Mouse (Mus musculus): ENCODE measurements around the gene Hoxa6. TPM values are rescaled to one million over a fixed set of nuclear protein-coding genes. Genes with fewer than 3 reads are reported as not detected.

Gene Hoxa6
- polyA plus RNA-seq, 1 experiment, result 1.7 TPM

DNA sequence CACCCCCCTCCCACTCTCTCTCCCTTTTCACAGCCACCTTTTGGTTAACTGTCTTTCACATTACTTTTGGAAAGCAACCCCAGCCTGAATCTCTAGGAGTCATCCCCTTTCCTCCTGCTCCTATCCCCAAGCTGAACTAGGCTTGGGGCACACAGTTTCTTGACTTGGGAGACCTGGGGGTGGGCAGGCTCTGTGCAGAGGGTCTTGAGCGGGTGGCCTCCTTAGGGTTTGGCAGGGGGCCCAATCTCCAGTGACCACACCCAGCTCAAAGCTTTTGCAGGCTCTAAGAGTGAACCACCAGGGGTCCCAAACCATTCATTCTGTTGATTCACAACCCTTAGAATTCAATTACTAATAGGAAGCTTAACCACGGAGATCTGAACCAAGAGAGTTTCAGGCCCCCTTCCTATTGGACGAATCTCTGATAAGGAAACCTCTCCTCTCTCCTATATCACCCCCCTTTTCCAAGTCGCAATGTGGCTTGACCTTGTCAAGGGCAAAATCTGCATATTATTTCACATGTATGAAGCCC, 34.3 kb upstream of the Hoxa6 start:
- TF ChIP-seq POLR2A (IDR thresholded peaks at IDR 0.05; ENCODE audit: borderline replicate concordance, extremely low read depth, low read depth, low read length) (no peak), CTCF (IDR thresholded peaks at IDR 0.05; ENCODE audit: insufficient read depth, low read length) (no peak)
- 11% methylated on average over 4 of the region's 4 CpGs for WGBS
- no peak for DNase-seq

GRCm38 (mm10) chr6:52241001-52241621, 32.6 kb upstream of the Hoxa6 start:
- no peak for TF ChIP-seq POLR2A (IDR thresholded peaks at IDR 0.05; ENCODE audit: borderline replicate concordance, extremely low read depth, low read depth, low read length)
- TF ChIP-seq CTCF (IDR thresholded peaks at IDR 0.05; ENCODE audit: insufficient read depth, low read length), result no peak
- Histone ChIP-seq H3K4me1 (ENCODE audit: control insufficient read depth, insufficient read depth, low read length) (no peaks in the 10 kb centered on the region; the same call in 1 of the 2 replicates), H3K4me3 (replicated peaks; ENCODE audit: extremely low read depth, low read depth, low read length) (no peak overlapping the region)
- DNase-seq, result no peak
- 11% methylated on average over 9 of the region's 9 CpGs for WGBS

More for the DNA sequence above, 34.3 kb upstream of the Hoxa6 start:
- no peak overlapping the region for H3K4me3 ChIP-seq (replicated peaks; ENCODE audit: extremely low read depth, low read depth, low read length)
- H3K4me1 ChIP-seq (ENCODE audit: control insufficient read depth, insufficient read depth, low read length), result peaks cover 2% of the 10 kb centered on the region

- peak; percentile 61 for TF ChIP-seq CTCF (IDR thresholded peaks at IDR 0.05; ENCODE audit: insufficient read depth, low read length)
- no peak for TF ChIP-seq POLR2A (IDR thresholded peaks at IDR 0.05; ENCODE audit: borderline replicate concordance, extremely low read depth, low read depth, low read length)
- DNase-seq, result no peak
- Histone ChIP-seq H3K4me3 (replicated peaks; ENCODE audit: extremely low read depth, low read depth, low read length) (no peak within 1 kb of the TSS), H3K4me1 (ENCODE audit: control insufficient read depth, insufficient read depth, low read length) (no peaks in the 10 kb centered on the region)
- WGBS, result 6% methylated on average over 35 of the region's 35 CpGs
Observed at GRCm38 (mm10) chr6:52240389-52241000, 32.0 kb upstream of the Hoxa6 start, which contains the start of gene Hoxa10. Gene Hoxa10, minus strand, starts transcription at chr6:52240854.

DNA sequence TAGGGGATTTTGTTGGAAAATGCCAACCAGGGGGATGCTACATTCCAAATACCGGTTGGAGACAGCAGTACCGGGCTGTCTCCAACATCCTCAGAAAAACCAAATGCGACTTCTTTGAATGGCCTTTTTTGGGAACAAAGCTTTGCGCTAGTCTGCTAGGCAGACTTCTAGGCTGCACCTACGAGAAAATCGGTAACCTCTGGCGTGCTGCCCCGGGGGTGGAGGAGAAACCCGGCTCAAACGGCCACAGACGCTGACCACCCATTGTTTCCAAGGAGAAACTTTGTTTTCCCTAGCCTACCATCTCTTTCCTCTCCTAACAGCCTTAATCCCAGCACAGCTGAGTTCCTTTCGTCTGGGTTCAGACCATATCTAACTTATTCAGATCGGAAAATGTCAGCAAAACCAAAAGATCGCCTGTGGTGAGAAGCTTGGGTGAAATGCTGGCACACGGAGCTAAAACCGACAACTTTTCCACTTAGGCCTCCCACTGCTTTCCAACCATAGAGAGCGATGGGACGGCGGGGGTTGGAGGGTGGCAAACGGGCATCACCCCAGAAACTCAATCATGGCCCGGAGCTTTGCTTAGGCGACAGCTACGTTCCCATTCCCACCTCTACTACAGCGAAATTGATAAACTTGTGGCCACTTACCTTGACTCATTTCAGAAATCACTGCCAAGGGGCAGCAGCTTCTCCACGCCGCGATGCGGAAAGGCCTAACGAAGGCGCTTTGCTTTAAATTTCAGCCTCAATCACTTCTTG, 31.3 kb upstream of the Hoxa6 start:
- TF ChIP-seq CTCF (IDR thresholded peaks at IDR 0.05; ENCODE audit: insufficient read depth, low read length) (no peak), POLR2A (IDR thresholded peaks at IDR 0.05; ENCODE audit: borderline replicate concordance, extremely low read depth, low read depth, low read length) (no peak)
- Histone ChIP-seq H3K4me3 (replicated peaks; ENCODE audit: extremely low read depth, low read depth, low read length) (no peak overlapping the region), H3K4me1 (ENCODE audit: control insufficient read depth, insufficient read depth, low read length) (no peaks in the 10 kb centered on the region)
- WGBS, result 5% methylated on average over 30 of the region's 30 CpGs
- DNase-seq, result no peak

DNA sequence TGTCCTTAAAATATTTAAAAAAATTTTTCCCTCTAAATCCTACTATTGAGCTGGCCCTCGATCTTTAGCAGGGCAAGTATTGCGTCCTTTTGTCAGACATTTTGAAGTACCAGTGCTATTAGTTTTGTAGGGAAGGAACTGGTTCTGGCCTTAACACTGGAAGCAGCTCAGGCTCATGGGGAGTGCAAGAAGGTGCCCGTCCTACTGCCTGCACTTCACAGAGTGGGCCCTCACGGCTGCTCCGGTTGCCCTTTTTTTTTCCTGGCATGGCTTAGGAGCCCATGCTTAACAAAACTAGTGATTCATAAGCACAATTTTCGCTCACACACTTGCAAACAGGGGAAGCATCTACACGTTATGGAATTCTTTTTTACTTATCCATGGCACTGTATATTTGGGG, 30.5 kb upstream of the Hoxa6 start:
- 16% methylated on average over 7 of the region's 7 CpGs for WGBS
- H3K4me3 ChIP-seq (replicated peaks; ENCODE audit: extremely low read depth, low read depth, low read length), result no peak overlapping the region
- TF ChIP-seq CTCF (IDR thresholded peaks at IDR 0.05; ENCODE audit: insufficient read depth, low read length) (no peak), POLR2A (IDR thresholded peaks at IDR 0.05; ENCODE audit: borderline replicate concordance, extremely low read depth, low read depth, low read length) (no peak)
- no peak for DNase-seq
- no peaks in the 10 kb centered on the region for H3K4me1 ChIP-seq (ENCODE audit: control insufficient read depth, insufficient read depth, low read length)

- DNase-seq, result no peak
- 12% methylated on average over 7 of the region's 7 CpGs for WGBS
- Histone ChIP-seq H3K4me3 (replicated peaks; ENCODE audit: extremely low read depth, low read depth, low read length) (no peak overlapping the region), H3K4me1 (ENCODE audit: control insufficient read depth, insufficient read depth, low read length) (no peaks in the 10 kb centered on the region)
- TF ChIP-seq POLR2A (IDR thresholded peaks at IDR 0.05; ENCODE audit: borderline replicate concordance, extremely low read depth, low read depth, low read length) (no peak), CTCF (IDR thresholded peaks at IDR 0.05; ENCODE audit: insufficient read depth, low read length) (no peak)
Observed at GRCm38 (mm10) chr6:52238155-52238545, 29.6 kb upstream of the Hoxa6 start.

GRCm38 (mm10) chr6:52237346-52238154, 29.0 kb upstream of the Hoxa6 start:
- TF ChIP-seq CTCF (IDR thresholded peaks at IDR 0.05; ENCODE audit: insufficient read depth, low read length), result no peak
- no peak for TF ChIP-seq POLR2A (IDR thresholded peaks at IDR 0.05; ENCODE audit: borderline replicate concordance, extremely low read depth, low read depth, low read length)
- Histone ChIP-seq H3K4me3 (replicated peaks; ENCODE audit: extremely low read depth, low read depth, low read length) (no peak overlapping the region), H3K4me1 (ENCODE audit: control insufficient read depth, insufficient read depth, low read length) (no peaks in the 10 kb centered on the region)
- DNase-seq, result no peak
- WGBS, result 28% methylated on average over 10 of the region's 10 CpGs

GRCm38 (mm10) chr6:52236806-52237205, 28.3 kb upstream of the Hoxa6 start:
- no peak for DNase-seq
- TF ChIP-seq POLR2A (IDR thresholded peaks at IDR 0.05; ENCODE audit: borderline replicate concordance, extremely low read depth, low read depth, low read length) (no peak), CTCF (IDR thresholded peaks at IDR 0.05; ENCODE audit: insufficient read depth, low read length) (no peak)
- Histone ChIP-seq H3K4me3 (replicated peaks; ENCODE audit: extremely low read depth, low read depth, low read length) (no peak overlapping the region), H3K4me1 (ENCODE audit: control insufficient read depth, insufficient read depth, low read length) (no peaks in the 10 kb centered on the region)
- 32% methylated on average over 3 of the region's 3 CpGs for WGBS

GRCm38 (mm10) chr6:52235866-52236265, 27.3 kb upstream of the Hoxa6 start:
- no peaks in the 10 kb centered on the region for H3K4me1 ChIP-seq (ENCODE audit: control insufficient read depth, insufficient read depth, low read length)
- TF ChIP-seq CTCF (IDR thresholded peaks at IDR 0.05; ENCODE audit: insufficient read depth, low read length), result no peak
- no peak for TF ChIP-seq POLR2A (IDR thresholded peaks at IDR 0.05; ENCODE audit: borderline replicate concordance, extremely low read depth, low read depth, low read length)
- no peak for DNase-seq
- 38% methylated on average over 6 of the region's 6 CpGs for WGBS
- no peak overlapping the region for H3K4me3 ChIP-seq (replicated peaks; ENCODE audit: extremely low read depth, low read depth, low read length)

Measured in lung, adult 2 months (tissue).